Mouse (Mus musculus) small intestine, adult 2 months (tissue): Measurements from ENCODE around the gene Sdhb.

Experiments used
- CTCF ChIP-seq: fragments of 200-500 bp; IDR thresholded peaks from 2 replicates; pipeline ENCODE4 v1.5.1; 2012; ENCODE audit warnings: low read depth, mild to moderate bottlenecking, control low read depth, inconsistent platforms, low read length, moderate library complexity, mixed read lengths; ENCODE audit not compliant: insufficient replicate concordance, insufficient read length; ENCODE audit errors: extremely low read depth
- POLR2A ChIP-seq: fragments of 200-500 bp; IDR thresholded peaks from 2 replicates; pipeline ENCODE4 v1.6.1; 2012; ENCODE audit warnings: low read depth, mild to moderate bottlenecking, control low read depth, inconsistent platforms, low read length, moderate library complexity

- no peak for TF ChIP-seq POLR2A
- no peak for TF ChIP-seq CTCF
These were observed 64.0 kb downstream of the Sdhb start for GRCm38 (mm10) chr4:141024992-141025391.
